ENCODE assay signal across 12 mouse cellular contexts in the genomic region with DNA sequence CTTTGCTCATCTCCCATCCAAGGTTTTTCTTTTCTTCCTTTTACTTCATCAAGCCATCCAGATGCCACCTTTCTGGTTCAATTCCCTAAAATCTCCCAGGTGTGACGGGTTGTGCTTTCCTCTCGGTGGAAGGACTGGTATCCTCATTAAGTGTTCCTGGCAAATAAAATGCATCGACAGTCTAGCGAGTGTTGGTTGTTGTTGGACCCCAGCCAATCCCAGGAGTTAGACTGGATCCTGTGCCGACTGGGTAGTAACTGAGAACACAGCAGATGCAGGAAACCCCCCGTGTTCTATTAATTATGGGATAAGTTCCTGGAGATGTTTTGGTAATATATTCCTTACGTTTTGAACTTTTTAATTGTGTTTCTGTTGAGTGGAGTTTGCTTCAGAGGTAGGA.
DNase-seq lines count a peak whose midpoint lies in the region; ATAC-seq and TF ChIP-seq lines count a peak whose summit lies in the region.
"Had no signal": no experiment of that assay in that cellular context is flagged by ENCODE, and none has a peak within 500 bp of the region (broad histone marks: within the 10 kb centered on the region; RNA-seq: fewer than 3 reads in every experiment).

No protein-coding gene starts in this region.

- no peak overlapping the region for H3K27ac ChIP-seq in gastrocnemius, adult 2 months
- no peak overlapping the region for H3K27ac ChIP-seq in CH12.LX (ENCODE audit: insufficient read depth, low read depth)
- H3K27ac ChIP-seq in embryonic facial prominence, embryonic 15.5 days (replicated peaks) = 0 out of 2 replicates have a peak overlapping the region, but pooled peaks have one; percentile 34

- no peaks in the 10 kb centered on the region for H3K27me3 ChIP-seq in CH12.LX (replicated peaks)
- H3K27me3 ChIP-seq in embryonic facial prominence, embryonic 15.5 days = no peaks in the 10 kb centered on the region
- H3K27me3 ChIP-seq: Patski had no signal

- no peak for ATAC-seq in embryonic facial prominence, embryonic 15.5 days (ENCODE audit: insufficient number of reproducible peaks, low FRiP score, low TSS enrichment, low read depth)
- ATAC-seq: lung, postnatal 0 days; Patski had no signal

- H3K4me3 ChIP-seq in gastrocnemius, adult 2 months = no peak overlapping the region
- no peak overlapping the region for H3K4me3 ChIP-seq in CH12.LX (replicated peaks in 1 of 3; ENCODE audit: low read depth in 2 of 3, low read length in 2 of 3, poor library complexity in 1 of 3)
- no peak overlapping the region for H3K4me3 ChIP-seq in embryonic facial prominence, embryonic 15.5 days (replicated peaks)

- 33% methylated on average over 7 of the region's 7 CpGs for WGBS in embryonic facial prominence, embryonic 15.5 days

- H3K4me2 ChIP-seq in CH12.LX (ENCODE audit: insufficient read depth, low read depth, poor library complexity, severe bottlenecking) = peak overlapping the region; percentile 22
- no peak overlapping the region for H3K4me2 ChIP-seq in embryonic facial prominence, embryonic 15.5 days (replicated peaks)
- H3K4me2 ChIP-seq: liver, embryonic 11.5 days; midbrain, embryonic 11.5 days had no signal

- H3K9ac ChIP-seq in CH12.LX (ENCODE audit: insufficient read depth, low read depth) = no peak overlapping the region
- no peak overlapping the region for H3K9ac ChIP-seq in embryonic facial prominence, embryonic 15.5 days

- no peaks in the 10 kb centered on the region for H3K79me2 ChIP-seq in CH12.LX (replicated peaks; ENCODE audit: control insufficient read depth, extremely low read depth, insufficient read depth, poor library complexity, severe bottlenecking)

- no peaks in the 10 kb centered on the region for H3K36me3 ChIP-seq in CH12.LX (replicated peaks in 1 of 2; ENCODE audit: control insufficient read depth in 1 of 2, insufficient read depth in 1 of 2, low read length in 1 of 2)
- H3K36me3 ChIP-seq in embryonic facial prominence, embryonic 15.5 days = no peaks in the 10 kb centered on the region

- dilution Hi-C loops in CH12.LX (cut with MboI; ENCODE audit: extremely low pct_ligation_motif_present, extremely low pct_unique_long_range_greater_than_20kb, low sequenced_read_pairs) = no loop called here

- TF ChIP-seq EP300 in CH12.LX (IDR thresholded peaks at IDR 0.05; ENCODE audit: low read length) = no peak

- H3K9me3 ChIP-seq in CH12.LX (replicated peaks; ENCODE audit: low read length) = no peaks in the 10 kb centered on the region
- H3K9me3 ChIP-seq in embryonic facial prominence, embryonic 15.5 days (replicated peaks) = no peaks in the 10 kb centered on the region

- in situ Hi-C loops in CH12.LX (cut with MboI; ENCODE audit: low pct_ligation_motif_present, low pct_unique_long_range_greater_than_20kb, low sequenced_read_pairs) = no loop called here

- TF ChIP-seq CTCF in gastrocnemius, adult 2 months (IDR thresholded peaks at IDR 0.05) = no peak
- no peak for TF ChIP-seq CTCF in CH12.LX (conservative IDR thresholded peaks at IDR 0.05 in 1 of 2, IDR thresholded peaks at IDR 0.05 in 1 of 2; ENCODE audit: low read depth in 2 of 2, low read length in 2 of 2)

- DNase-seq in gastrocnemius, adult 2 months = peak; percentile 35
- DNase-seq in gastrocnemius, adult 8-10 months (ENCODE audit: low spot score in 2 of 2) = no peak
- DNase-seq in CH12.LX (ENCODE audit: extremely low read depth) = no peak
- peak; percentile 68 for DNase-seq in kidney, postnatal 10 days
- DNase-seq in ovary, postnatal 14 days (ENCODE audit: low spot score) = no peak
- DNase-seq in B cell, adult 2 months = no peak
- no peak for DNase-seq in right cerebral cortex, postnatal 10 days (ENCODE audit: low spot score in 2 of 2)

- intact Hi-C loops in gastrocnemius, adult 2 months (cut with DNase I) = no loop called here

- peaks cover 0 to 22% of the 10 kb centered on the region in 2 experiments; a peak in 2 of 4 replicates for H3K4me1 ChIP-seq in CH12.LX (ENCODE audit: control insufficient read depth in 1 of 2, insufficient read depth in 2 of 2)
- peaks cover 27% of the 10 kb centered on the region for H3K4me1 ChIP-seq in embryonic facial prominence, embryonic 15.5 days

- no peak for TF ChIP-seq RAD21 in CH12.LX (IDR thresholded peaks at IDR 0.05; ENCODE audit: low read depth, low read length)

- TF ChIP-seq POLR2A in CH12.LX (IDR thresholded peaks at IDR 0.05; ENCODE audit: low read depth, low read length) = no peak

TF ChIP-seq in CH12.LX, 34 proteins besides CTCF, POLR2A, EP300 and RAD21:
- no peak for TF ChIP-seq GABPA (IDR thresholded peaks at IDR 0.05; ENCODE audit: insufficient replicate concordance, low read depth, low read length)
- TF ChIP-seq POLR2AphosphoS2 (IDR thresholded peaks at IDR 0.05; ENCODE audit: low read depth, low read length) = no peak
- TF ChIP-seq ETS1 (conservative IDR thresholded peaks at IDR 0.05; ENCODE audit: low read depth, low read length) = no peak
- no peak for TF ChIP-seq USF1 (IDR thresholded peaks at IDR 0.05; ENCODE audit: low read depth, low read length)
- TF ChIP-seq ZMIZ1 (IDR thresholded peaks at IDR 0.05; ENCODE audit: low read depth, low read length) = no peak
- no peak for TF ChIP-seq MYC (IDR thresholded peaks at IDR 0.05; ENCODE audit: low read depth, low read length)
- no peak for TF ChIP-seq E2F4 (IDR thresholded peaks at IDR 0.05; ENCODE audit: insufficient replicate concordance, low read depth, low read length)
- no peak for TF ChIP-seq ELF1 (IDR thresholded peaks at IDR 0.05; ENCODE audit: low read depth, low read length)
- no peak for TF ChIP-seq SMC3 (IDR thresholded peaks at IDR 0.05; ENCODE audit: low read depth, low read length)
- TF ChIP-seq RCOR1 (conservative IDR thresholded peaks at IDR 0.05; ENCODE audit: low read depth, low read length) = no peak
- TF ChIP-seq USF2 (conservative IDR thresholded peaks at IDR 0.05; ENCODE audit: low read depth, low read length) = no peak

Comparison
In these comparisons a context has a peak if more than half of its experiments do, and no peak if none do; other contexts are left out.
1. DNase-seq: peak in gastrocnemius, adult 2 months (single experiment) and kidney, postnatal 10 days (single experiment); none in gastrocnemius, adult 8-10 months (0 of 2), CH12.LX (single experiment), ovary, postnatal 14 days (single experiment), B cell, adult 2 months (0 of 2) and right cerebral cortex, postnatal 10 days (0 of 2).